Mouse (Mus musculus): ENCODE measurements around the gene Duoxa2.
A peak's percentile ranks its signal among the peaks of the same experiment; 100 is the strongest.

Gene Duoxa2

DNA sequence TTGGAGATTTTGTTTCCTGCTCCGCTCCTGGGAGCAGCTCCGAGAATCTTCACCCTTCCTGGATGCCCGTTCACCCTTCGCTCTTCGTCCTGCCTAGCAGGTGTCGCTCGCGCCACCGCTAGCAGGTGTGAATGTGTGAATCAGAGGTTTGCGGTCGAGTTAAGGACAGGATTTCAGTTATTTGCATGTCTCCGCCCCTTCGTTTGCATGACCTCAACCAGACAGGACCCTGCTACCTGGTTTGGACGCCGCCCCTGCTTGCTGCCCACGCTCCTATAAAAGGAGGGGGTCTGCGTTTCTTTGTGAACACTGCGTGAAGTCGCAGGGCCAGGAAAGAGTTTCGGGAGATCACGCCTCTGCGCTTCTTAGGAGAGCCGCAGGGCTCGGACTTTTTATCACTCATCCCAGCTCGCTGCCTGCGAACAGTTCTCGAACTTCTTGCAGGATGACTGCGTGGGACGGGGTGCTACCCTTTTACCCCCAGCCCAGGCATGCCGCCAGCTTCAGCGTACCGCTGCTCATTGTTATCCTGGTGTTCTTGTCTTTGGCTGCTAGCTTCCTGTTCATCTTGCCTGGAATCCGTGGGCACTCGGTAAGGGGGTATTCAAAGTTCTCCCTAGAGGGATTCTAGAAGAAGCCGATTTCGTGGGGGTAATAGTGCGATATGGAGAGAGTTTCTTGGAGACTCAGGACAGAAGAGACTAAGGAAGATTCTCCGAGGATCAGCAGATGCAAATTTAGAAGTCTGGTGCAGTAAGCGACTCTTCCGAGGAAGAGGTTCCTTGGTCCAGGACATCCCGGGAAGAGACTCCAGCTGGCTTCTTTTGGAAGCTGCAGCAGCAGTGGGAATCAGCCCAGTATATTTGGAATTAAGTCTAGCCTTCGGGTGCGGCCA is at the start of gene Duoxa2:
Duoxa2 (plus strand) TSS at position 305 of the 895 bp plus-strand sequence.
- no peak for DNase-seq (ENCODE audit: low spot score in 2 of 2)

DNA sequence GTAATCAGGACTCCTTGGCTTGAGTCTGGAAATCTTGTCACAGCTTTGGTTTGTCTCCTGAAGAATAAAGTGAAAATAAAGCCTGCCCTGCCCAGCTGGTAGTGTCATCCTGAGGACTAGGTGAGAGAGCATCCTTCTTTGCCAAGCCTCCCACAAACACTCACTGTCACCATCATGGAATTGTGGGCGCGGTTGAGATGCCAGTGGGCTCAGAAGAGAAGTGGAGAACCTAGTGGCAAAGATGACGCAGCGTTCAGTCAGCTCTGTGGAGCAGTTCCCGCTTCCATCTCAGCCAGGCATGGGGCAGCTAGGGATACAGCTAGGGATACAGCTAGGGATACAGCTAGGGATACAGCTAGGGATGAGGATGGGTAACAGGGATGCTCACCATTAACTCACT is 42.7 kb upstream of the Duoxa2 start:
- no peak for DNase-seq (ENCODE audit: low spot score in 2 of 2)

DNA sequence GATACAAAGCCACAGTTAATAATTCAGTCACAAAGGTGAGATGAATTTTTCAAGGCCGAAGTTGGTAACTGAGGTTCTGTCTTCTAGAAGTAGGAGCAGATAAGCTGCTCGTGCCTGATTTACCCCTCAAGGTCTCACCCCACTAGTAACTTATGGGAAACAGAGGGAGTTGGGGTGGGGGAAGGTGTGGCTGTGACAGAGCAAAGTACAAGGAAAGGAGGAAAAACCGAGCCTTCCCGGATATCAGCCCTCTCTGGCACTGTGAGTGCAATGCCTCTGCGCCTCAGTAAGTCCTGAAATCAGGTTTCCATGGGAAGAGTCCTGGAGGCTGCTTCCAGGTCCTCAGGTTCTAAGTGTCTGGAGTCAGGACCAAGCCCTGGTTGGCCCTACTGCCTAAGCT is 38.0 kb upstream of the Duoxa2 start:
- DNase-seq (ENCODE audit: low spot score in 2 of 2) = no peak

DNA sequence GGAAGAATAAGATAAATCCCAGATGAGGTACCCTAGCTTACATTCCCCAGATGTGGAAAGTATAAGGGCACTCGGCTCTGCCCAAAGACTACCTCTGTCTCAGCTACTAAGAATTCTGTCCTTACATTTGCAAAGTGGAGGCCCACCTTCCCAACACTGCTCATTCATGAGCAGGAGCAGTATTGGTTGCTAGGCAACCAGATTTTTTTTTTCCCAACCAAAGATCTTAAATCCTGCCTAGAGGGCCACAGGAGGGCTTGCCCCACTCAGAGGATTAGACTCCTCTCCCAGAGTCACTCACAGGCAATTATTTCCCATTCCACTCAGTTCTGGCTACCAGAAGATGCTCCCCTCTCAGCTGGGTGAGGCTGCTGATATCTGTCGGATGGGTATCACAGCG is 34.0 kb upstream of the Duoxa2 start:
- peak in 1 of 2 experiments; percentile 34 for DNase-seq (ENCODE audit: low spot score in 2 of 2)

DNA sequence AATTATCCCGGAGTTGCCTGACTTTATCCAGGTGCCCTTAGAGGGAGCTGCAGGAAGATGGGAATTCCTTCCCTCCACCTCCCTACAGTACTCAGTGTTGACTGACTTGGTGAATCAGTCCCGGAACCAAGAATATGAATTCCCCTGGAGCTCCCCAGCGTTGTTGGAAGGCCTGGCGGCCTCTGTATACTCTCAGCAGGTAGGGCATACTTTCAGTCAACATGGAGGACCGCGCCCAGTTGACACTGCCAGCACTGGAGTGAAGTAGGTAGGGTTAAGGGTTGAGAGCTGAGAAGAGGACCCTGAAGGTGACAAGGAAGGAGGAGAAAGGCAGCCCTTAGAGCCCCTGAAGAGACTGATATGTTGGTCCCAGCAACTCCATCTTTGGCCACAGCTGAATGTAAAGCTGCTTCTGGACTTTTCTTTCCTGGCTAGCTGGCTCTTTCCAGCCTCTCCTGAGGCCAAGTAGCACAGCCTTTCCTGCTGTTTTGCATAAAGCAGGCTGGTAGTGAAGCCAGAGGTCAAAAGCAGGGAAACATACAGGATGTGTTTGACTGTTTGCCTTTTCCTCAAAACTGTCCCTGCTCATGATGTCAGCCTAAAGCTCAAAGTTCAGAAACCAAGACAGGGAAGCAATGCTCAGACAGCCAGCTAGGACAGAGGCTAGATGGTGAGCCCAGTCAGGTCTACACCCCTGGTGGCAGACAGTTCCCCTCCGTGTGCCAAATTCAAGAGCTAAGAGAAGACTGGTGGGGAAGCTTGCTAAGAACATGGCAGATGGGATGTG is 32.1 kb upstream of the Duoxa2 start:
- DNase-seq (ENCODE audit: low spot score in 2 of 2) = no peak

DNA sequence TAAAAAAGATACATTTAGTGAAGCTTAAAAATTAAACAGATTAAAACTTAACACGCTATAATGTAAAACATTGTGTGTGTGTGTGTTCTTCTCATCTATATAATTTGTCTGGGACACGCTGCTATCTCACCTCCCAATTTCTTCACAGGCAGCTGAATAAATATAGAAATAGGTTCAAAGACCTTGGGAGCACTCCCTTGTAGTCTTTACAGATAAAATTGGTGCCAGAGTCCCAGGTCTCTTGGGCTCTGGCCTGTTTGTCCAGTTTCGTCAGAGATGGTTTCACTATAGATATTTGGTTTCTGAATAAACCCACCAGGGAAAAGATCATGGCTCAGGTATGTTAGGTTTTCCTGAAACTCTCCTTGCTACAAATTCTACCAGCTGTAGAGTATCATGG is 19.9 kb upstream of the Duoxa2 start:
- DNase-seq (ENCODE audit: low spot score in 2 of 2) = no peak

DNA sequence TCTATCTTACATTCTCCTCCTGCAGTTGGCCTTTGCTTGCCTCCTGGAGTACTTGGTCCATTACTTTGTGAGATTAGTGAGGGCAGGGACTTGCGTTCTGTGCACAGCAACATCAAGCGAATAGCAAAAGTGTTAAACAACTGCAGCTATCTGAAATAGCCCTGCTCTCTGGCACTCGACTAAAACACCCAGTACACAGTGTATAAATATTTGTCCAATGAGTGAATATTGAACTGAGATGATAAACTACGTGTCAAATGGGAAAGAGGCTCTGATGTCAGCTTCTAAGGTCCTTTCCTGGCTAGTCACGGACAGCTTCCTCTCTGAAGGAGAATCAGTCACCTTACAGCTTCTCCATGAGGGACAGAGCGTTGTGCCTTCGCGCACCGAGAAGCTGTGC is 14.6 kb upstream of the Duoxa2 start:
- no peak for DNase-seq (ENCODE audit: low spot score in 2 of 2)

DNA sequence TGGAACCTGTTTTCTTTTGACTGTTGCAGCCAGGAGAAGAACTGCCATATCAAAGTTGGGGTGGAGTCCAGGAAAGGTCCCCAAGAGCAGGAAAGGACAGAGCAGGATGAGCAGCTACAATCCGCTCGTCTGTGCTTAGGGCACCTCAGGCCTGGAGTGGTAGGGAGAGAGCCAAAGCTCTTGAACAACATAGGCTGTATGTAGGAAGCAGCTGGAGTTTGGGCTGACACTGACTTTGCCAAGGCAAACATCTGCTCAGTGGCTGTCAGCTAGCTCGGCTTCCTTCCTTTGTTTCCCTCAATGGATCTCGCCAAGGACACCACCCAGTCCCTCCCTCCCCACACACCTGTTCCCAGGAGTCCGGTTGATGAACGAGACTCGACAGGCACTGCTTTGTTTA is 12.6 kb upstream of the Duoxa2 start:
- DNase-seq (ENCODE audit: low spot score in 2 of 2) = no peak

DNA sequence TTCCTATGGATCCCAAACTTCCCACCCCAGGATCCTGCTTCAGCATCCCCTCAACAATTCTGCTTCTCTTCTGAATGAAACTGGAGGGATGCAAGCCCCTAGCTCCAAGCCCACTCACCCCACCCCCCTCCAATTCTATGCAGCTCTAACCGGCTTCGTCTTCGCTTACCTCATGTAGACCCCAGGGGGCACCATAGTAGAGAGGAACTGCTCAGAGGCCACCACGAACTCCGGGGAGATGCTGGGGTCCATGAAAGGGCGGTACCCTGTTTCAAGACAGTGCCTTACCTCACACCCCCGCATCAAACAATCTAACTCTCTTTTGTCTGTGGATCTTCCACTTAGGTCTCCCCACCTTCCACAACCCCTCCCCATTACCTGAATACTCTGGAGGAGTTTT is 3.8 kb upstream of the Duoxa2 start:
- no peak for DNase-seq (ENCODE audit: low spot score in 2 of 2)

DNA sequence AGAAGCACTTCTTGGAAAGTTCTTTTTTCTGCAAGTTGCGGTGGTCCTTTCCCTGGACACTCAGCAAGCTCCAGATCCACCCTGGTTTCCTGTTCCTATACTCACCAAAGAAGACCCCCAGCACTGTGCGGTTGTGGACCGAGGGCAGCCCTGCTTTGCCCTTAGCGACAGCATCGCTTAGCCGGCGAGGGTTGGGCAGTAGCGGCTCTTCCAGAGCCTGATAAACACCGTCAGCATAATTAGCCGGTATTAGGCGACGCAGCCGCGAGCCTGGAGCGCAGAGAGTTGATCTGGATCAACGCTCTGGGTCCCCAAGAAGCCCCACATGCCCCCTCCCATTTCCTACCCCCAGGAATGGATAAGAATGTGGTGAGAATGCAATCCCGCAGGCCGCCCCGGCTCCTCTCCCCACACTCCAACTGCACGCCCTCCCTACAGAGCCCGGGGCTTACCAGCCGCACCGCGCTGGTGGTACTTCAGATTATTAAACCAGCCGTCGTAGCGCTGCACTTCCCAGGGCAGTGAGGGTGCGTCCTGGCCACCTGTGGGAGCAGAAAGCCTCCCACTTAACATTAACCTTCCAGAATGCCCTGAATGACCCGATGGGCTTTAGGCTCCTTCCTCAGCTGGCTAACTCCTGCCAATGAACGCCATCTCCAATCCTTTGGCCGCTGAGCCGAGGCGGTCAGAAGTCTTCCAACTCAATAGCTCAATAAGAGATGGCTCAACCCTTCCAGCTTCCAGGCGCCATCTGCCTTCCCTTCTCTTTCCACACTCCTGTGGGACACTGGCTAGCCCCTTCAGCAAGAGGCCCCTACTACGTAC is 1.2 kb upstream of the Duoxa2 start:
- DNase-seq (ENCODE audit: low spot score in 2 of 2) = no peak

DNA sequence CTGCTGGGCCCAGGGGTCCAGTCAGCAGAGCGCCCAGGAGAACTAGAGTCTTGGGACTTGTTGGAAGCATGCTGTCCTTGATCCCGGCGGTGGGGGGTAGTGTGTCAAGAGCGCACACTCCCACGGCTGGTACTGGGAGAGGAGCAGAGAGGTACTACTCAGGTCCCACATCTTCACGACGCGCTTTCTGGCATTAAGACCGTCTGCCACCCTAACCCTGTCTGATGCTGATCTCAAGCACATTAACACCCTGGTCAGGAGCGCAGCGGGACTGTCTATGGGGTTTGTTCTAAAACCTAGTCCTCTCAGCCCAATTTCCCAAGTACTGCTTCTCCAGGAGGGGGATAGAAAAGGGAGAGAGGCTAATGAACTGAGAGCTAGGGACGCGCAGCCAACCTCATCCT is 602 bp upstream of the Duoxa2 start, which contains the start of gene Duox2:
Duox2 (minus strand) TSS at position 354 of the 404 bp plus-strand sequence.
- DNase-seq (ENCODE audit: low spot score in 2 of 2) = no peak

DNA sequence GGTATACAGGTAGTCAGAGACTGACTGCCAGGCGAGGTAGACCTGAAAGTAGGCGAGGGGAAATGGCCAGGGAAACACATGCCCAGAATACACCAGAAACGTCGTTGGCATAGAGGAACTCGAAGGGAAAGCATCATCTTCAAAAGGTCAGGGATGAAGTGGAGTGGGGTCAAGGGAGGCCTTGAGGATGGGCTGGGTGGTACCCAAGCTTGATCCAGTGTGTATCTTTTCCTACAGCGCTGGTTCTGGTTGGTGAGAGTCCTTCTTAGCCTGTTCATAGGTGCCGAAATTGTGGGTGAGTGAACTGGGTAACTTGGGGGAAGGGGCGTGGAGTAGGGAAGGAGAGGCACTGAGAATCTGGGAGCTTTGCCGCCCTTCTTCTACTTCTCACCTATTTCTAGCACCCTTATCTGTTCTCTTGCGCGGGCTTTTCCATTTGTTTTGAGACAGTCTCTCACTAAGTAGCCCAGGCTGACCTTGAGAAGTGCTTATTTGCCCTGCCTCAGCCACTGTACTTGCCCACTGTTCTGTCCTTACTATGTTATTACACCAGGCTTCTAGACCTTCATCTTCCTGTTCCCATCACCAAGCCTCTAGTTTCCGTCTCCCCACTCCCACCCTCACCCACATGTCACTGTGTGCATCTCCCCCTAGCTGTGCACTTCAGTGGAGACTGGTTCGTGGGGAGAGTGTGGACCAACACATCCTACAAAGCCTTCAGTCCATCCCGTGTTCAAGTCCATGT is 1.4 kb downstream of the Duoxa2 start:
- DNase-seq (ENCODE audit: low spot score in 2 of 2) = no peak

DNA sequence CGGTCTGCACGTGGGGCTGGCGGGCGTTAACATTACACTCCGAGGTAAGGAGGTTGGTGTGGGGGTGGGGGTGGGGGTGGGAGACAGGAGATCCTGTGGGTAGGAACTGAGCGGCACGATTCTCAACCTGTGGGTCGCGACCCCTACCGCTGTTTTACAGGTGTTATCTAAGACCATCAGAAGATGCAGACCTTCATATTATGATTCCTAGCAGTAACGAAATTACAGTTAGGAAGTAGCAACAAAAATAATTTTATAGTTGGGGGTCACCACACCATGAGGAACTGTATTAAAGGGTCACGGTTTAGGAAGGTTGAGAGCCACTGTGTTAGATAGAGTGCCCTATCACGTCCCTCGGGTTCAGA is 1.9 kb downstream of the Duoxa2 start:
- DNase-seq (ENCODE audit: low spot score in 2 of 2) = no peak

DNA sequence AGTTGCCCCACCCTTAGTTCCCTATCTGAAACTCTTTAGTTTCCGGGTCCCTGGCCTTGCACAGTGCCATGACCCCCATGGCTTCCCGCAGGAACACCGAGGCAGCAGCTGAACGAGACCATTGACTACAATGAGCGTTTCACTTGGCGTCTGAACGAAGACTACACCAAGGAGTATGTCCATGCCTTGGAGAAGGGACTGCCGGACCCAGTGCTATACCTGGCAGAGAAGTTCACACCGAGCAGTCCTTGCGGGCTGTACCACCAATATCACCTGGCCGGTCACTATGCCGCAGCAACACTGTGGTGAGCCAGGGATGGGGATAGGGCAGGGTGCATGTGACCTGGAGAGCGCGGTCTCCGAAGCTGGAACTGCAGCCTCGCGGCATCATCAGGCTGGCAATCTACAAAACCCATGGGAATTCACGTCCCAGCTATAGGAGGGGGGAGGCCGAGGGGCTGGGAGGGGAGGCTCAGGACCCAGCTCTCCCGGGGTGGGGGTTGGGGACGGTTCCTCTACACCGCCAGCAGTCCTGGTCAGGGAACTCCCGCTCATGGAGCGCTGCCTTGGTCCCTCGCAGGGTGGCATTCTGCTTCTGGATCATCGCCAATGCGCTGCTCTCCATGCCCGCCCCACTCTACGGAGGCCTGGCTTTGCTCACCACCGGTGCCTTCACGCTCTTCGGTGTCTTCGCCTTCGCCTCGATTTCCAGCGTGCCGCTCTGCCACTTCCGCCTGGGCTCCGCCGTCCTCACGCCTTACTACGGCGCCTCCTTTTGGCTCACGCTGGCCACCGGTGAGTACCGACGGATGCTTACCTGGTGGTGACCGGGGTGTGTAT is 2.6 kb downstream of the Duoxa2 start:
- DNase-seq (ENCODE audit: low spot score in 2 of 2) = peak in 1 of 2 experiments; percentile 61

DNA sequence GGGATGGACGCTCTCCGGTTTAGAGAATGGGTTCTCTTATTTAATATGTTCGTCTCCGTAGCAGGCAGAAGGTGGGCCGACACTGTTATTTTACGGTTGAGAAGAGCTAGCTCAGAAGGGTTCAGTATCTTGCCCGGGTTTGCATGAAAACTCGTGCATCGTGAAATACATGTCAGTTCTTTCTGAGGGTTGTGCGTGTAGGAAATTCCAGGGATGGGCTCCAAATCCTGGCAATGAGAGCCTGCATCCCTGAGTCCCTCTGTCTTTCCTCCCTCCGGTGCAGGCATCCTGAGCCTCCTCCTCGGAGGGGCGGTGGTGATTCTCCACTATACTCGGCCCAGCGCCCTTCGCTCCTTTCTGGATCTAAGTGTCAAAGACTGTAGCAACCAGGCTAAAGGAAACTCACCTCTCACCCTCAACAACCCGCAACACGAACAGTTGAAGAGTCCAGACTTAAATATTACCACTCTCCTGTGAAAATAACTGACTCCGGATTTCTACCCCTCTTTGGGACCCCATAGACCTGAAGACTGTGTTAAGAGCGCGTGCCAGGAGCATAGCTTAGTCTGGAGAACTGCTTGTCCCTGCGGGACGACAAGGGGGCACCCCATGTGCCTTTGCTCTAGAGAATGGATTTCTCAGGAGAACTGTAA is 3.3 kb downstream of the Duoxa2 start:
- no peak for DNase-seq (ENCODE audit: low spot score in 2 of 2)

DNA sequence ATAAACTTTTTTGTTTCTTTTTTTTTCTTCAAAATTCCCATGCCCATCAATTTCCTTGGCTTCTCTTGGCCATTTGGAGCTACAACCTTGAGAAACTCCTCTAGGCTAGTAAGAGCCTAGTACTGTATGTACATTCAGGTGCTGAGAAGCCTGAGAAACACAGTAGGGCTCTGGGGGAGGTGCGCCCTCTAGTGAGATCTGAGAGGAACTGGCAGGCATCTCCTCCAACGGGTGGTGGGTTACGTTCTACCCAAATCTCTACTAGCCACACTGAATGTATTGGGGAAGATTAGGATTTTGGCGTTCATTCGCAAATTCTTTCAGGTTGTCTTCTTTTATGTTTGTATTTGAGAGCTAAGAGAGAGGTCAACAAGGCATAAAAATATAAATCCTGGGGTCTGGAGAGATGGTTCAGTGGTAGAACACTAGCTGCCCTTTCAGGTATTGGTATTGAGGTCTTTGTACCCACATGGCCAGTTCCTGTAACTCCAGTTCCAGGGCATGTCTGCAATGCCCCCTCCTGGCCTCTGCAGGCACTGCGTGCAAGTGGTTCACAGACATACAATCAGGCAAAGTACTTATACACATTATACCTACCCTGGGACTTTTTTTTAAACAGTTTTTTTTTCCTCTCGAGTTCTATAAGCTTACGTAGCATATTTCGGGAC is 4.0 kb downstream of the Duoxa2 start:
- DNase-seq (ENCODE audit: low spot score in 2 of 2) = peak; percentile 78 to 86

DNA sequence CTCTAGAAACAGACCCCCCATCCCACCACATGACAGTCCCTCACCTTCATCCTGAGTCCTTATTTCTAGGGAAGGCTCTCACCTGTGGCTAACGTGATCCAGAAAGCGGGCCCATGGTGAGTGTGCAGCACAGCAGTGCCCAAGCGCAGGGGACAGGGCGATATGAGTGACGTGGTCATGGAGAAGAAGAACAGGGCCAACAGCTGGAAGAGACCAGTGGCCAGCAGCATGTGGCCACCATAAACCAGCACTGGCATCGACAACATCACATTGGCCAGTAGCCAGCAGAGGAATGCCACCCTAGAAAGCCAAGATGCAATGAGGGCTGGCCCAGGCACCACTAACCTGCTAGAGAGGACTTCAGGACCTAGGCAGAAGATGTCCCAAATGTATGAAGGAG is 5.8 kb downstream of the Duoxa2 start:
- no peak for DNase-seq (ENCODE audit: low spot score in 2 of 2)

DNA sequence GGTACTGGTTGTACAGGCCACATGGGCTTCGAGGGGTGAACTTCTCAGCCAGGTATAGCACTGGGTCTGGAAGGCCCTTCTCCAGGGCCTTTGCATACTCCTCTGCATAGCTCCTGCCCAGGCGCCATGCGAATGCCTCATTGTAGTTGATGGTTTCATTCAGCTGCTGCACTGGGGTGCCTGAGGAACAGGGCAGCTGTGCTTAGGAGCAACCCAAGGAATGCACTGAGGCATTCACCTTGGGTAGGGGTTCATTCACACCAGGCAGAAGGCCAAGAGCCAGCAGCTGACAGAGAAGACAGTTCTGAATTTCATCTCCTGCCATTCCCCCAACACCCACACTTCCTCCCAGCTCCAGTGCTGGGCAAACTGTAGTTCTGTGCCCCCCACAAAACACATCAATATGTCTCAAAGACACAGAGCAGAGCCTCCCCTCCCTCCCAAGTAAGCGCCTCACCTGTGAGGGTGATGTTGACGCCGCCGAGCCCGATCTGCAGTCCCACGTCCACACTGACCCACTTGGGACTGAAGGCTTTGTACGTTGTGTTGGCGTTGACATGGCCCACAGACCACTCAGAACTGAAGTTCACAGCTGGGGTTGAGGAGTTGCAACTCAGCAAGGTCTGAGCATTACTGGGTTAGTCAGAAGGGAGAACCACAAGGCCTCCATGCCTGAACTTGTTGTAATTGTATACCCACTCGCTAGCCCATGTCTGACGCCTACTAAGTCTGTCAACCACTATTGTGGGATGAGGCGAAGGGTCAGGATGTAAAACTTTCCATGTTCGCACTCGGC is 6.6 kb downstream of the Duoxa2 start:
- no peak for DNase-seq (ENCODE audit: low spot score in 2 of 2)

DNA sequence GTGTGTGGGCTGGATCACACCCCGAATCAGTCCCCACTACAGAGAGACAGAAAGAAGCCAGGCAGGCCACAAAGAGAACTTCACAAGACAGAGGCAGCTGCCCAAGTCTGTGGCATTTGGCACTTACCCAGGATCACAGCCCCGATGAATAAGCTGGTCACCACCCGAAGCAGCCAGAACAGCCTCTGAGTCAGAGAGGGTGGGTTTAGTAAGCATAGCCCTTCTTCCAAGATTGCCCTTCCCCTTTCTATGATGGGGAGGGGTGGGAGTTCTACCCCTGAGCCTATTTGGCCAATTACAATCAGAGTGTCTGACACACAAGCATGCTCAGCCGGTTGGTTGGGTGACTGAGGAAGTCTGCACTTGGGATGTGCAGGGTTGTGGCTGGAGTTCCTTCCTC is 7.5 kb downstream of the Duoxa2 start:
- peak; percentile 60 to 70 for DNase-seq (ENCODE audit: low spot score in 2 of 2)
